Comparison of ENCODE assay signal across 8 mouse cellular contexts in the genomic region with DNA sequence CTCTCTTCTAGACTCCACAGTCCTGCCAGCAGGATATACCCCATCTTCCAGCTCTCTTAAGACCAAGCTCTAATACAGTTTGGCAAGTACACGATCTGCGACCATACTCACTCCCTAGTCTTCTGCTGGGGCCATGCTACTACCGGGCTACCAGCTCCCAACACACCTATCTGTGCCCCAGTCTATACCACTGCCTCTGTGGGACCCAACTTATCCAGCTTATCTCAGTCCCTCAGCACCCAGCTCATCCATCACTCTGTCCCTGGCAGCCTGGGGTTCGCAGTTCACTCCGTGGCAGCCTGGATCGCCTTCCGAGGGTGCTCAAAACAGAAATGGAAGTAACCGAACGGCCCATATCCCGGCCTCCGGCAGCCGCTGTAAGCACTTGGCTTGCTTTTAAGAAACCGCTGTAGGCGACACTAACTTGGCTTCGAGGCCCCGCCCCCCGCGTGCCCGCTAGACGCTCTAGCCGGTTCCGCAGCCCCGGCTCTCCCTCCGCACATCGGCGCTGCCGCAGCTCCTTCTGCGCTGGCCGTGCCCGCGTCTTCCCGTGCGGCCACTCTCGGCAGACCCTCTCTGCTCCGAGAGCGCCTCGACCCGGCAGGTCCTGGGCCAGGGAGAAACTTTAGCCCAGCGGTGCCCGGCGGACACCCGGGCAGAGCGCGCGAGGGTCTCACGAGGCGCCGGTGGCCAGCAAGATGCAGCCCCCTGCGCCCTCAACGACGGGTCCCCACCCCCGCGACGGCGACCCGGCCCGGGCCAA. TPM values are rescaled to one million over a fixed set of nuclear protein-coding genes. Genes with fewer than 3 reads are reported as not detected.
A peak's percentile ranks its signal among the peaks of the same experiment; 100 is the strongest.
DNase-seq lines count a peak whose midpoint lies in the region; ATAC-seq and TF ChIP-seq lines count a peak whose summit lies in the region.

No protein-coding gene starts in this region.

- H3K27me3 ChIP-seq in embryonic facial prominence, embryonic 12.5 days = no peaks in the 10 kb centered on the region
- no peaks in the 10 kb centered on the region for H3K27me3 ChIP-seq in heart, embryonic 10.5 days (ENCODE audit: insufficient read depth, poor library complexity, severe bottlenecking)
- no peaks in the 10 kb centered on the region for H3K27me3 ChIP-seq in kidney, embryonic 14.5 days (ENCODE audit: control insufficient read depth, insufficient read depth, low read length)
- no peaks in the 10 kb centered on the region for H3K27me3 ChIP-seq in lung, embryonic 16.5 days (ENCODE audit: control insufficient read depth, insufficient read depth, low read depth, low read length)

- TF ChIP-seq POLR2A in olfactory bulb, adult 2 months (IDR thresholded peaks at IDR 0.05; ENCODE audit: insufficient read depth, low read depth, low read length) = no peak

- H3K9me3 ChIP-seq in embryonic facial prominence, embryonic 12.5 days = no peaks in the 10 kb centered on the region
- H3K9me3 ChIP-seq in heart, embryonic 10.5 days = no peaks in the 10 kb centered on the region
- no peaks in the 10 kb centered on the region for H3K9me3 ChIP-seq in kidney, embryonic 14.5 days (ENCODE audit: control insufficient read depth, low read length)
- no peaks in the 10 kb centered on the region for H3K9me3 ChIP-seq in lung, embryonic 16.5 days (ENCODE audit: control insufficient read depth, low read length)

- no peak for TF ChIP-seq CTCF in olfactory bulb, adult 2 months (IDR thresholded peaks at IDR 0.05; ENCODE audit: insufficient read depth, low read depth, low read length)

- peak; percentile 87 for DNase-seq in CD4-positive, CD25-positive, alpha-beta regulatory T cell, adult 2 months (ENCODE audit: low read depth, low spot score)
- peak; percentile 69 for DNase-seq in adipocyte (ENCODE audit: low spot score)
- DNase-seq in heart, embryonic 10.5 days (ENCODE audit: low spot score) = no peak
- DNase-seq in urinary bladder, adult 2 months (ENCODE audit: low spot score) = peak; percentile 63

- peak overlapping the region; percentile 95 for H3K4me3 ChIP-seq in embryonic facial prominence, embryonic 12.5 days
- peak overlapping the region; percentile 88 for H3K4me3 ChIP-seq in heart, embryonic 10.5 days
- H3K4me3 ChIP-seq in kidney, embryonic 14.5 days (ENCODE audit: low read length) = peak overlapping the region; percentile 98
- peak overlapping the region; percentile 94 for H3K4me3 ChIP-seq in lung, embryonic 16.5 days (ENCODE audit: low read length)
- H3K4me3 ChIP-seq in olfactory bulb, adult 2 months (ENCODE audit: insufficient read depth, low read depth, low read length) = peak overlapping the region; percentile 77

- H3K36me3 ChIP-seq in embryonic facial prominence, embryonic 12.5 days = peaks cover 35% of the 10 kb centered on the region
- H3K36me3 ChIP-seq in heart, embryonic 10.5 days = peaks cover 38% of the 10 kb centered on the region
- H3K36me3 ChIP-seq in kidney, embryonic 14.5 days (ENCODE audit: control insufficient read depth, insufficient read depth, low read length) = peaks cover 25% of the 10 kb centered on the region
- H3K36me3 ChIP-seq in lung, embryonic 16.5 days (ENCODE audit: control insufficient read depth, insufficient read depth, low read length) = peaks cover 10% of the 10 kb centered on the region

- ATAC-seq in embryonic facial prominence, embryonic 12.5 days (ENCODE audit: insufficient number of reproducible peaks, insufficient read depth, low FRiP score, low TSS enrichment) = peak; percentile 18; the same call in 1 of the 2 replicates
- ATAC-seq in kidney, embryonic 14.5 days (ENCODE audit: low FRiP score, low TSS enrichment) = peak; percentile 20
- ATAC-seq in lung, embryonic 16.5 days (ENCODE audit: low read depth) = peak; percentile 16

- H3K4me2 ChIP-seq in embryonic facial prominence, embryonic 12.5 days (replicated peaks) = peak overlapping the region; percentile 94
- H3K4me2 ChIP-seq in kidney, embryonic 14.5 days (replicated peaks; ENCODE audit: low read depth, low read length) = peak overlapping the region; percentile 94
- H3K4me2 ChIP-seq in lung, embryonic 16.5 days (ENCODE audit: low read depth, low read length) = peak overlapping the region; percentile 96

- peak overlapping the region; percentile 88 for H3K27ac ChIP-seq in embryonic facial prominence, embryonic 12.5 days
- H3K27ac ChIP-seq in heart, embryonic 10.5 days = peak overlapping the region; percentile 89
- peak overlapping the region; percentile 90 for H3K27ac ChIP-seq in kidney, embryonic 14.5 days (ENCODE audit: low read depth, low read length)
- peak overlapping the region; percentile 91 for H3K27ac ChIP-seq in lung, embryonic 16.5 days (ENCODE audit: low read length)
- peak overlapping the region; percentile 30; the same call in 1 of the 2 replicates for H3K27ac ChIP-seq in olfactory bulb, adult 2 months (ENCODE audit: insufficient read depth, low read depth, low read length)

- peaks cover 16% of the 10 kb centered on the region for H3K4me1 ChIP-seq in embryonic facial prominence, embryonic 12.5 days
- H3K4me1 ChIP-seq in heart, embryonic 10.5 days = peaks cover 35% of the 10 kb centered on the region
- H3K4me1 ChIP-seq in kidney, embryonic 14.5 days (ENCODE audit: control insufficient read depth, insufficient read depth, low read length) = peaks cover 10% of the 10 kb centered on the region
- H3K4me1 ChIP-seq in lung, embryonic 16.5 days (replicated peaks; ENCODE audit: control insufficient read depth, insufficient read depth, low read length) = peaks cover 26% of the 10 kb centered on the region
- H3K4me1 ChIP-seq in olfactory bulb, adult 2 months (ENCODE audit: control insufficient read depth, insufficient read depth, low read length) = peaks cover 13% of the 10 kb centered on the region

- peak overlapping the region; percentile 91 for H3K9ac ChIP-seq in embryonic facial prominence, embryonic 12.5 days
- H3K9ac ChIP-seq in kidney, embryonic 14.5 days (ENCODE audit: low read depth, low read length) = peak overlapping the region; percentile 86
- H3K9ac ChIP-seq in lung, embryonic 16.5 days (ENCODE audit: low read length) = peak overlapping the region; percentile 90

- 2% methylated on average over 56 of the region's 57 CpGs for WGBS in embryonic facial prominence, embryonic 12.5 days
- under 1% methylated on average over 57 of the region's 57 CpGs for WGBS in heart, embryonic 10.5 days
- WGBS in kidney, embryonic 14.5 days = under 1% methylated on average over 55 of the region's 57 CpGs
- WGBS in lung, embryonic 16.5 days = under 1% methylated on average over 52 of the region's 57 CpGs
- WGBS in olfactory bulb, adult 2 months = under 1% methylated on average over 57 of the region's 57 CpGs

RNA-seq across cellular contexts. Expression of a gene that starts 0.9 kb away (rescaled TPM):
- polyA plus RNA-seq in embryonic facial prominence, embryonic 12.5 days (2016; fragmentation: Nextera tagmentation; extraction: Ambion mirVana) = 135 and 139 TPM in 2 replicates
- 155 and 166 TPM in 2 replicates for polyA plus RNA-seq in heart, embryonic 10.5 days (2016; fragmentation: Nextera tagmentation; extraction: Ambion mirVana)
- 114 and 130 TPM in 2 replicates for polyA plus RNA-seq in kidney, embryonic 14.5 days (2014; fragmentation: Nextera tagmentation; extraction: Ambion mirVana)
- 110 and 111 TPM in 2 replicates for polyA plus RNA-seq in lung, embryonic 16.5 days (2015; fragmentation: Nextera tagmentation; extraction: Ambion mirVana)
- polyA plus RNA-seq in olfactory bulb, adult 2 months (2012; ENCODE audit: insufficient read depth, insufficient read length, low replicate concordance, missing spikeins) = not detected in 2 replicates
- polyA plus RNA-seq in urinary bladder, adult 2 months (2012; rRNA removed) = 153 and 165 TPM in 2 replicates

RNA-seq across cellular contexts. Expression of a gene that starts 17.7 kb away (rescaled TPM):
- polyA plus RNA-seq in embryonic facial prominence, embryonic 12.5 days (2016; fragmentation: Nextera tagmentation; extraction: Ambion mirVana) = 27.3 and 49.1 TPM in 2 replicates
- 8.0 and 9.0 TPM in 2 replicates for polyA plus RNA-seq in heart, embryonic 10.5 days (2016; fragmentation: Nextera tagmentation; extraction: Ambion mirVana)
- 15.6 and 19.5 TPM in 2 replicates for polyA plus RNA-seq in kidney, embryonic 14.5 days (2014; fragmentation: Nextera tagmentation; extraction: Ambion mirVana)
- polyA plus RNA-seq in lung, embryonic 16.5 days (2015; fragmentation: Nextera tagmentation; extraction: Ambion mirVana) = 9.7 and 10.4 TPM in 2 replicates
- not detected in 2 replicates for polyA plus RNA-seq in olfactory bulb, adult 2 months (2012; ENCODE audit: insufficient read depth, insufficient read length, low replicate concordance, missing spikeins)
- 25.8 and 33.1 TPM in 2 replicates for polyA plus RNA-seq in urinary bladder, adult 2 months (2012; rRNA removed)

RNA-seq across cellular contexts. Expression of a gene that starts 23.5 kb away (rescaled TPM):
- polyA plus RNA-seq in embryonic facial prominence, embryonic 12.5 days (2016; fragmentation: Nextera tagmentation; extraction: Ambion mirVana) = 11.6 and 13.1 TPM in 2 replicates
- polyA plus RNA-seq in heart, embryonic 10.5 days (2016; fragmentation: Nextera tagmentation; extraction: Ambion mirVana) = 16.1 and 17.2 TPM in 2 replicates
- polyA plus RNA-seq in kidney, embryonic 14.5 days (2014; fragmentation: Nextera tagmentation; extraction: Ambion mirVana) = 5.9 and 20.7 TPM in 2 replicates
- 14.5 and 15.7 TPM in 2 replicates for polyA plus RNA-seq in lung, embryonic 16.5 days (2015; fragmentation: Nextera tagmentation; extraction: Ambion mirVana)
- not detected in 2 replicates for polyA plus RNA-seq in olfactory bulb, adult 2 months (2012; ENCODE audit: insufficient read depth, insufficient read length, low replicate concordance, missing spikeins)
- 0.44 and 0.72 TPM in 2 replicates for polyA plus RNA-seq in urinary bladder, adult 2 months (2012; rRNA removed)

RNA-seq across cellular contexts. Expression of a gene that starts 37.8 kb away (rescaled TPM):
- polyA plus RNA-seq in embryonic facial prominence, embryonic 12.5 days (2016; fragmentation: Nextera tagmentation; extraction: Ambion mirVana) = 3.3 and 3.4 TPM in 2 replicates
- polyA plus RNA-seq in heart, embryonic 10.5 days (2016; fragmentation: Nextera tagmentation; extraction: Ambion mirVana) = 7.8 and 14.5 TPM in 2 replicates
- polyA plus RNA-seq in kidney, embryonic 14.5 days (2014; fragmentation: Nextera tagmentation; extraction: Ambion mirVana) = 0.57 and 0.73 TPM in 2 replicates
- 6.9 and 8.7 TPM in 2 replicates for polyA plus RNA-seq in lung, embryonic 16.5 days (2015; fragmentation: Nextera tagmentation; extraction: Ambion mirVana)
- polyA plus RNA-seq in olfactory bulb, adult 2 months (2012; ENCODE audit: insufficient read depth, insufficient read length, low replicate concordance, missing spikeins) = not detected in 2 replicates
- 40.0 and 42.7 TPM in 2 replicates for polyA plus RNA-seq in urinary bladder, adult 2 months (2012; rRNA removed)

Comparison
In these comparisons a context has a peak if more than half of its experiments do, and no peak if none do; other contexts are left out.
1. H3K27ac ChIP-seq: peak in every context shown above with its lines; median percentile 91 in lung, embryonic 16.5 days; 90 in kidney, embryonic 14.5 days; 89 in heart, embryonic 10.5 days; 88 in embryonic facial prominence, embryonic 12.5 days; 30 in olfactory bulb, adult 2 months.